Mouse (Mus musculus) G1E-ER4 (cell line): ENCODE results near the gene Rln3. TPM values are rescaled to one million over a fixed set of nuclear protein-coding genes. Genes with fewer than 3 reads are reported as not detected.

ENCODE experiments used
- GATA1 ChIP-seq: IDR thresholded peaks from one replicate; pipeline ENCODE4 v1.8.0; 2012; ENCODE audit warnings: low read length, inconsistent platforms
- polyA plus RNA-seq: library from polyadenylated mRNA; stranded (reverse); fragments of >175 nt; gene quantifications from 2 replicates; pipeline ENCODE4 v1.2.3, GENCODE M21; 2012

The Rln3 gene
- polyA plus RNA-seq, 1 experiment, result not detected

- no peak for TF ChIP-seq GATA1
These were observed 33.9 kb downstream of the Rln3 start for GRCm38 (mm10) chr8:84010625-84011611.

GRCm38 (mm10) chr8:84009876-84010275 lies 34.9 kb downstream of the Rln3 start:
- no peak for TF ChIP-seq GATA1

GRCm38 (mm10) chr8:84008362-84008761 lies 36.4 kb downstream of the Rln3 start:
- TF ChIP-seq GATA1, result no peak

GRCm38 (mm10) chr8:84004533-84005201 lies 40.1 kb downstream of the Rln3 start:
- no peak for TF ChIP-seq GATA1

- TF ChIP-seq GATA1, result no peak
These were observed 41.1 kb downstream of the Rln3 start for GRCm38 (mm10) chr8:84003612-84004246.

GRCm38 (mm10) chr8:84002957-84003611 lies 41.7 kb downstream of the Rln3 start:
- TF ChIP-seq GATA1, result no peak

GRCm38 (mm10) chr8:84001281-84002000 lies 43.4 kb downstream of the Rln3 start, which contains the start of gene 1700067K01Rik:
1700067K01Rik (plus strand) TSS chr8:84001502.
- no peak for TF ChIP-seq GATA1

GRCm38 (mm10) chr8:83999825-84000224 lies 45.0 kb downstream of the Rln3 start:
- no peak for TF ChIP-seq GATA1

- TF ChIP-seq GATA1, result no peak
These were observed 45.6 kb downstream of the Rln3 start for GRCm38 (mm10) chr8:83999057-83999705.

GRCm38 (mm10) chr8:83998231-83999056 lies 46.4 kb downstream of the Rln3 start:
- TF ChIP-seq GATA1, result no peak

- TF ChIP-seq GATA1, result no peak
These were observed 47.2 kb downstream of the Rln3 start, which contains the start of gene Samd1 for GRCm38 (mm10) chr8:83997511-83998141. Samd1 (plus strand) TSS chr8:83997672.

GRCm38 (mm10) chr8:83996567-83997505 lies 48.0 kb downstream of the Rln3 start:
- no peak for TF ChIP-seq GATA1

- TF ChIP-seq GATA1, result no peak
These were observed 48.8 kb downstream of the Rln3 start for GRCm38 (mm10) chr8:83995973-83996372.
